In genomic region chr2:25708121-25708520, GRCm38 (mm10) we compare ENCODE assay signal across 9 mouse cellular contexts. TPM values are rescaled to one million over a fixed set of nuclear protein-coding genes. Genes with fewer than 3 reads are reported as not detected.
A peak's percentile ranks its signal among the peaks of the same experiment; 100 is the strongest.
DNase-seq lines count a peak whose midpoint lies in the region; ATAC-seq and TF ChIP-seq lines count a peak whose summit lies in the region.
"Had no signal": no experiment of that assay in that cellular context is flagged by ENCODE, and none has a peak within 500 bp of the region (broad histone marks: within the 10 kb centered on the region; RNA-seq: fewer than 3 reads in every experiment).

No protein-coding gene starts in this region.

- no peak overlapping the region for H3K27ac ChIP-seq in brown adipose tissue, adult 24 weeks (replicated peaks; ENCODE audit: low read depth, low read length)
- no peak overlapping the region for H3K27ac ChIP-seq in forebrain, postnatal 0 days (ENCODE audit: low read depth, low read length)
- H3K27ac ChIP-seq in intestine, embryonic 16.5 days (ENCODE audit: low read length), result no peak overlapping the region
- H3K27ac ChIP-seq in neural tube, embryonic 14.5 days (ENCODE audit: low read depth, low read length), result no peak overlapping the region

- TF ChIP-seq CTCF in lung, adult 2 months (IDR thresholded peaks at IDR 0.05; ENCODE audit: insufficient read depth, low read length), result 0 out of 2 replicates have a peak, but pooled peaks have one; percentile 22
- peak; percentile 56 for TF ChIP-seq CTCF in forebrain, postnatal 0 days (IDR thresholded peaks at IDR 0.05; ENCODE audit: low read depth)

- 78% methylated on average over 2 of the region's 2 CpGs for WGBS in lung, adult 2 months
- WGBS in forebrain, postnatal 0 days, result 87% methylated on average over 2 of the region's 2 CpGs
- WGBS in intestine, embryonic 16.5 days, result 77% methylated on average over 2 of the region's 2 CpGs
- WGBS in neural tube, embryonic 14.5 days, result 76% methylated on average over 2 of the region's 2 CpGs

- H3K9me3 ChIP-seq in forebrain, postnatal 0 days (ENCODE audit: low read length), result no peaks in the 10 kb centered on the region
- no peaks in the 10 kb centered on the region for H3K9me3 ChIP-seq in intestine, embryonic 16.5 days (ENCODE audit: control insufficient read depth, low read length)
- H3K9me3 ChIP-seq in neural tube, embryonic 14.5 days (ENCODE audit: control insufficient read depth, low read length), result no peaks in the 10 kb centered on the region

- H3K4me2 ChIP-seq in forebrain, postnatal 0 days (ENCODE audit: low read depth), result peak overlapping the region; percentile 85
- H3K4me2 ChIP-seq in intestine, embryonic 16.5 days (ENCODE audit: low read depth, low read length), result peak overlapping the region; percentile 10; the same call in 1 of the 2 replicates
- peak overlapping the region; percentile 44 for H3K4me2 ChIP-seq in neural tube, embryonic 14.5 days (ENCODE audit: low read depth, low read length)

- H3K9ac ChIP-seq in forebrain, postnatal 0 days, result no peak overlapping the region
- no peak overlapping the region for H3K9ac ChIP-seq in intestine, embryonic 16.5 days (ENCODE audit: low read depth, low read length)
- H3K9ac ChIP-seq in neural tube, embryonic 14.5 days (replicated peaks; ENCODE audit: low read depth, low read length), result no peak overlapping the region

- TF ChIP-seq POLR2A in lung, adult 2 months (IDR thresholded peaks at IDR 0.05; ENCODE audit: borderline replicate concordance, extremely low read depth, low read depth, low read length), result no peak

- H3K27me3 ChIP-seq in forebrain, postnatal 0 days (ENCODE audit: insufficient read depth, low read length), result no peaks in the 10 kb centered on the region
- H3K27me3 ChIP-seq in intestine, embryonic 16.5 days (replicated peaks; ENCODE audit: control insufficient read depth, insufficient read depth, low read length), result no peaks in the 10 kb centered on the region
- H3K27me3 ChIP-seq in neural tube, embryonic 14.5 days (ENCODE audit: control insufficient read depth, insufficient read depth, low read length), result no peaks in the 10 kb centered on the region

- no peaks in the 10 kb centered on the region; the same call in 1 of the 2 replicates for H3K4me1 ChIP-seq in lung, adult 2 months (ENCODE audit: control insufficient read depth, insufficient read depth, low read length)
- no peaks in the 10 kb centered on the region for H3K4me1 ChIP-seq in brown adipose tissue, adult 24 weeks (ENCODE audit: control insufficient read depth, insufficient read depth, insufficient read length, low read length)
- H3K4me1 ChIP-seq in forebrain, postnatal 0 days (ENCODE audit: insufficient read depth), result peaks cover 9% of the 10 kb centered on the region
- H3K4me1 ChIP-seq in intestine, embryonic 16.5 days (ENCODE audit: control insufficient read depth, insufficient read depth, low read length), result peaks cover 13% of the 10 kb centered on the region; the same call in 1 of the 2 replicates
- peaks cover 13% of the 10 kb centered on the region for H3K4me1 ChIP-seq in neural tube, embryonic 14.5 days (ENCODE audit: control insufficient read depth, insufficient read depth, low read length)

- peak overlapping the region; percentile 32 for H3K4me3 ChIP-seq in lung, adult 2 months (replicated peaks; ENCODE audit: extremely low read depth, low read depth, low read length)
- H3K4me3 ChIP-seq in brown adipose tissue, adult 24 weeks (ENCODE audit: insufficient read depth, low read depth, low read length), result 0 out of 2 replicates have a peak overlapping the region, but pooled peaks have one; percentile 39
- H3K4me3 ChIP-seq in forebrain, postnatal 0 days (ENCODE audit: low read depth, low read length), result peak overlapping the region; percentile 79; the same call in 1 of the 2 replicates
- H3K4me3 ChIP-seq in intestine, embryonic 16.5 days (ENCODE audit: low read length), result 0 out of 2 replicates have a peak overlapping the region, but pooled peaks have one; percentile 2
- H3K4me3 ChIP-seq in neural tube, embryonic 14.5 days (ENCODE audit: low read depth, low read length), result peak overlapping the region; percentile 9; the same call in 1 of the 2 replicates

- DNase-seq in lung, adult 2 months, result no peak
- no peak for DNase-seq in lung, postnatal 14 days
- peak; percentile 25 for DNase-seq in forebrain, postnatal 0 days
- DNase-seq in left cerebral cortex, postnatal 4 days, result peak; percentile 56
- peak; percentile 30 for DNase-seq in thymus, postnatal 25 days

- H3K36me3 ChIP-seq in forebrain, postnatal 0 days (ENCODE audit: insufficient read depth), result no peaks in the 10 kb centered on the region; the same call in 1 of the 2 replicates
- no peaks in the 10 kb centered on the region for H3K36me3 ChIP-seq in intestine, embryonic 16.5 days (ENCODE audit: control insufficient read depth, insufficient read depth, low read length)
- no peaks in the 10 kb centered on the region for H3K36me3 ChIP-seq in neural tube, embryonic 14.5 days (ENCODE audit: control insufficient read depth, insufficient read depth, low read length)

- intact Hi-C loops in left cerebral cortex, postnatal 4 days (cut with DNase I), result no loop called here

- ATAC-seq in forebrain, postnatal 0 days, result no peak
- no peak for ATAC-seq in intestine, embryonic 16.5 days
- ATAC-seq in neural tube, embryonic 14.5 days (ENCODE audit: low read depth), result no peak

RNA-seq across cellular contexts. Expression of gene Bmyc, which starts 1.6 kb away (rescaled TPM):
- polyA plus RNA-seq in lung, adult 2 months (2012; rRNA removed), result 39.5 and 49.7 TPM in 2 replicates
- 20.2 and 26.5 TPM in 2 replicates for polyA plus RNA-seq in brown adipose tissue, adult 24 weeks (2012; ENCODE audit: insufficient read depth, insufficient read length, missing spikeins)
- total RNA-seq in forebrain, postnatal 0 days (2014; rRNA removed), result 43.4 and 50.5 TPM in 2 replicates
- 194 and 195 TPM in 2 replicates for polyA plus RNA-seq in forebrain, postnatal 0 days (2015; fragmentation: Nextera tagmentation; extraction: Ambion mirVana)
- polyA plus RNA-seq in intestine, embryonic 16.5 days (2015; fragmentation: Nextera tagmentation; extraction: Ambion mirVana), result 82.8 and 94.2 TPM in 2 replicates
- total RNA-seq in left cerebral cortex, postnatal 4 days (2021), result 10 to 100 TPM; 75.2 to 76.6 TPM
- 138 and 160 TPM in 2 replicates for polyA plus RNA-seq in neural tube, embryonic 14.5 days (2014; fragmentation: Nextera tagmentation; extraction: Ambion mirVana)

RNA-seq across cellular contexts. Expression of gene Obp2a, which starts 8.3 kb away (rescaled TPM):
- not detected in 2 replicates for polyA plus RNA-seq in lung, adult 2 months (2012; rRNA removed)
- not detected in 2 replicates for polyA plus RNA-seq in brown adipose tissue, adult 24 weeks (2012; ENCODE audit: insufficient read depth, insufficient read length, missing spikeins)
- not detected in 2 replicates for total RNA-seq in forebrain, postnatal 0 days (2014; rRNA removed)
- not detected in 2 replicates for polyA plus RNA-seq in forebrain, postnatal 0 days (2015; fragmentation: Nextera tagmentation; extraction: Ambion mirVana)
- polyA plus RNA-seq in intestine, embryonic 16.5 days (2015; fragmentation: Nextera tagmentation; extraction: Ambion mirVana), result not detected in 2 replicates
- total RNA-seq in left cerebral cortex, postnatal 4 days (2021), result not detected
- polyA plus RNA-seq in neural tube, embryonic 14.5 days (2014; fragmentation: Nextera tagmentation; extraction: Ambion mirVana), result not detected in 2 replicates
- total RNA-seq: left cerebral cortex, postnatal 36 days had no signal

RNA-seq across cellular contexts. Expression of gene Lcn10, which starts 25.6 kb away (rescaled TPM):
- not detected in 2 replicates for polyA plus RNA-seq in lung, adult 2 months (2012; rRNA removed)
- polyA plus RNA-seq in brown adipose tissue, adult 24 weeks (2012; ENCODE audit: insufficient read depth, insufficient read length, missing spikeins), result not detected in 2 replicates
- not detected in 2 replicates for total RNA-seq in forebrain, postnatal 0 days (2014; rRNA removed)
- not detected in 2 replicates for polyA plus RNA-seq in forebrain, postnatal 0 days (2015; fragmentation: Nextera tagmentation; extraction: Ambion mirVana)
- not detected in 2 replicates for polyA plus RNA-seq in intestine, embryonic 16.5 days (2015; fragmentation: Nextera tagmentation; extraction: Ambion mirVana)
- not detected for total RNA-seq in left cerebral cortex, postnatal 4 days (2021)
- polyA plus RNA-seq in neural tube, embryonic 14.5 days (2014; fragmentation: Nextera tagmentation; extraction: Ambion mirVana), result not detected in 2 replicates
- total RNA-seq: left cerebral cortex, postnatal 36 days had no signal

RNA-seq across cellular contexts. Expression of gene Obp2b, which starts 28.7 kb away (rescaled TPM):
- not detected in 2 replicates for polyA plus RNA-seq in lung, adult 2 months (2012; rRNA removed)
- polyA plus RNA-seq in brown adipose tissue, adult 24 weeks (2012; ENCODE audit: insufficient read depth, insufficient read length, missing spikeins), result not detected in 2 replicates
- total RNA-seq in forebrain, postnatal 0 days (2014; rRNA removed), result not detected in 2 replicates
- not detected in 2 replicates for polyA plus RNA-seq in forebrain, postnatal 0 days (2015; fragmentation: Nextera tagmentation; extraction: Ambion mirVana)
- not detected in 2 replicates for polyA plus RNA-seq in intestine, embryonic 16.5 days (2015; fragmentation: Nextera tagmentation; extraction: Ambion mirVana)
- not detected for total RNA-seq in left cerebral cortex, postnatal 4 days (2021)
- not detected in 2 replicates for polyA plus RNA-seq in neural tube, embryonic 14.5 days (2014; fragmentation: Nextera tagmentation; extraction: Ambion mirVana)
- total RNA-seq: left cerebral cortex, postnatal 36 days had no signal

RNA-seq across cellular contexts. Expression of gene Lcn6, which starts 31.5 kb away (rescaled TPM):
- polyA plus RNA-seq in lung, adult 2 months (2012; rRNA removed), result not detected in 2 replicates
- not detected in 2 replicates for polyA plus RNA-seq in brown adipose tissue, adult 24 weeks (2012; ENCODE audit: insufficient read depth, insufficient read length, missing spikeins)
- not detected in 2 replicates for total RNA-seq in forebrain, postnatal 0 days (2014; rRNA removed)
- not detected in 2 replicates for polyA plus RNA-seq in forebrain, postnatal 0 days (2015; fragmentation: Nextera tagmentation; extraction: Ambion mirVana)
- not detected in 2 replicates for polyA plus RNA-seq in intestine, embryonic 16.5 days (2015; fragmentation: Nextera tagmentation; extraction: Ambion mirVana)
- total RNA-seq in left cerebral cortex, postnatal 4 days (2021), result not detected
- not detected in 2 replicates for polyA plus RNA-seq in neural tube, embryonic 14.5 days (2014; fragmentation: Nextera tagmentation; extraction: Ambion mirVana)
- total RNA-seq: left cerebral cortex, postnatal 36 days had no signal

Comparison
In these comparisons a context has a peak if more than half of its experiments do, and no peak if none do; other contexts are left out.
1. DNase-seq: peak in forebrain, postnatal 0 days (single experiment), left cerebral cortex, postnatal 4 days (single experiment) and thymus, postnatal 25 days (single experiment); none in lung, adult 2 months (single experiment) and lung, postnatal 14 days (single experiment).
2. H3K4me3 ChIP-seq: peak in every context shown above with its lines; median percentile 79 in forebrain, postnatal 0 days; 39 in brown adipose tissue, adult 24 weeks; 32 in lung, adult 2 months; 9 in neural tube, embryonic 14.5 days; 2 in intestine, embryonic 16.5 days.
3. H3K4me2 ChIP-seq: peak in every context shown above with its lines; median percentile 85 in forebrain, postnatal 0 days; 44 in neural tube, embryonic 14.5 days; 10 in intestine, embryonic 16.5 days.